Mouse (Mus musculus): ENCODE data around the gene Atp10b.
"Not testable (repeated sequence)": the region's sequence is repeated elsewhere in the genome, so short reads cannot be mapped to it uniquely, and the experiment has no call there.

DNA sequence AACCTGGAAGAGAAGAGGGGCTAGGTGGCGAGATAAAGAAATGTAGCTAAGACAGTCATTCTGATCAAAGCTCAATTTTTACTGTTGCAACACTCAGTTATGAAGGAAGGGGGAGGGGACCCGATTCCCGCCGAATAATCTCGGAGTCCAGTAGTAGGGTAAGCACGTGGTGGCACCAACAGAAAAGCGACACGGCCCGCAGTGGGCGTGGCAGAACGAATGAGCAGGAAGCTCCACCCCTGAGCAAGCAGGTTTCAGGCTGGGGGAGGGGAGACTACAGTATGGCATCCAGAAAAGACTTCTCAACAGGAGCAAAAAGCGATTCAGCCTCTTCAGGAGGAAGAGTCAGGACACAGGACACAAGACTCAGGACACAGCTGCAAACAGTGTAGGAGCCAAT is 23.1 kb upstream of the Atp10b start:
- TF ChIP-seq CTCF, EP300 (IDR thresholded peaks at IDR 0.05; ENCODE audit: low read depth): not testable (repeated sequence)

Measured in liver, embryonic 14.5 days (tissue).